Mouse (Mus musculus): ENCODE results near the gene Psma6.
"Not testable (repeated sequence)": the region's sequence is repeated elsewhere in the genome, so short reads cannot be mapped to it uniquely, and the experiment has no call there.

The Psma6 gene

GRCm38 (mm10) chr12:55392733-55393577 is 8.9 kb downstream of the Psma6 start:
- DNase-seq (ENCODE audit: low spot score), result no peak

DNA sequence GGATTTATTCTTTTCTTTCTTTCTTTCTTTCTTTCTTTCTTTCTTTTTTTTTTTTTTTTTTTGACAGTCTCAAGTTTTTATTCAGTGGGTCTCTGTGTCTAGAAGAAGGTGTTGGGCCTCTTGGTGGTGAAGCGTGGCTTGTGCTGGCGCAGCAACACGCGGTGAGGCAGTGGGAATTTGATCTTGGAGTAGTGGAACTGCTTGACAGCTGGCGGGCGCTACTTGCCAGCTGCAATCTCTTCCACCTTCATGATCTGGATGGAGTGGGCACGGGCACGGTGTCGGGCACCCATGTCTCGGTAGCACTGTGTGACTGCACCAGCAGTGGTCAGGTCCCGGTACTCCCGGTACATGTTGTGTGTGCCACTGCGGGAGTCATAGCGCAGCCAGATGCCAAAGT is 11.6 kb downstream of the Psma6 start:
- DNase-seq (ENCODE audit: low spot score), result not testable (repeated sequence)

DNA sequence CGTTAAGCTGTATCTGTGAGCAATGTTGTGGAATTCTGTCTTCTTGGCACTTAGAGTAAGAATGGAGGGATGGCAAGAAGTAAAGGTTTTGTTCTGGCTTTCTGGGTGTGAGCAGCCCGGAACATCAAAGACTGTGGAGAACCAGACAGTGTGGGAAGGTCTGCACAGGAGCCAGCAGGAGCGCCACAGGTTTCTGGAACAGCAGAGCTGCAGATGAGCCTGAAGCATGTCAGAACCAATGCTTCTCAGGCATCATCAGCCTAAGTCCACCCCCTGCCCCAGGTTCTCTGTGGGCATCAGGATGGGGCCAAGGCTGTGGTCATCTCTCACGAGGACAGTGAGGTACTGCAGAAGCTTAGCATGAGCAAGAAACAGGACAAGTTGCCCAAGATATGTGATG is 12.5 kb downstream of the Psma6 start:
- DNase-seq (ENCODE audit: low spot score), result no peak

- DNase-seq (ENCODE audit: low spot score), result no peak
These were observed 13.7 kb downstream of the Psma6 start for GRCm38 (mm10) chr12:55397544-55398239.

- DNase-seq (ENCODE audit: low spot score), result peak; percentile 94
These were observed 14.5 kb downstream of the Psma6 start for GRCm38 (mm10) chr12:55398240-55399127.

DNA sequence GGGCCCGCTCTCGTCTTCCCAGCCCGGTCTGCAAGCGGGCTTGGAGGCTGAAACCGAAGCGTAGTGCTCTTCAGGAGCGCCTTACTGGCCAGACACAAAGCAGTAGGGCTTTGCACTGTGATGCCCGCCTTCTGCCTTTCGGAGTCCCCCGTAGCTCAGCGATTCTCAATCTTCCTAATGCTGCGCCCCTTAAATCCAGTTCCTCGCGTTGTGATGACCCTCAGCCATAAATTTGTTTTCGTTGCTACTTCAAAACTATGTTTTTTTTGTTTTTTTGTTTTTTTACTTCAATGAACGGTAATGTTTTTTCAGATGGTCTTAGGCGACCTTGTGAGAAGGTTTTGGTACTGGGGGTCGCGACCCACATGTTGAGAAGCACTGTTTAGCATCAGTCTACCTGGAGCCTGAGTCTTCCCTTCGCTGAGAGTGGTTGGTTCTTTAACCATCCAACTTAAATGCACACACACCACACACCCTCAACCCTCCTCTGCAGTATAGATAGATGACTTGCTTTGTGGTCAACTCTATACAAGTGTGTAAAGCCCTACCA is 15.2 kb downstream of the Psma6 start:
- DNase-seq (ENCODE audit: low spot score), result no peak

- no peak for DNase-seq (ENCODE audit: low spot score)
These were observed 23.9 kb downstream of the Psma6 start for GRCm38 (mm10) chr12:55407888-55408287.

- DNase-seq (ENCODE audit: low spot score), result no peak
These were observed 31.2 kb downstream of the Psma6 start for GRCm38 (mm10) chr12:55415255-55415654.

- no peak for DNase-seq (ENCODE audit: low spot score)
These were observed 31.7 kb downstream of the Psma6 start for GRCm38 (mm10) chr12:55415762-55416161.

- no peak for DNase-seq (ENCODE audit: low spot score)
These were observed 36.2 kb downstream of the Psma6 start for GRCm38 (mm10) chr12:55420220-55420619.

DNA sequence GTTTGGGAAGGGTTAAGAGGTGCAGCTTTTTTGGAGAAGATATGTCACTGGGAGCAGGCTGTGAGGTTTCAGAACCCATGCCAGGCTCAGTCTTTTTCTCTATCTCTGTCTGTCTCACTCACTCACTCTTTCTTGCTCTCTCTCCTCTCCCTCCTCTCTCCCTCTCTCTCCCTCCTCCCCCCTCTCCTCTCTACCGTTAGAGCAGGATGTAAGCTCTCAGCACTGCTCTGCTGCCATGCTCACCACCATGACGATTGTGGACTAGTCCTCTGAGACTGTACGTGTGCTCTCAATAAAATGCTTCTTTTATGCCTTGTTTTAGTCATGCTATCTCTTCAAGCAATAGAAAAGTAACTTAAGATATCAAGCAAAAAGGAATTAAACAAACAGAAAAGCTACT is 38.0 kb downstream of the Psma6 start:
- no peak for DNase-seq (ENCODE audit: low spot score)

DNA sequence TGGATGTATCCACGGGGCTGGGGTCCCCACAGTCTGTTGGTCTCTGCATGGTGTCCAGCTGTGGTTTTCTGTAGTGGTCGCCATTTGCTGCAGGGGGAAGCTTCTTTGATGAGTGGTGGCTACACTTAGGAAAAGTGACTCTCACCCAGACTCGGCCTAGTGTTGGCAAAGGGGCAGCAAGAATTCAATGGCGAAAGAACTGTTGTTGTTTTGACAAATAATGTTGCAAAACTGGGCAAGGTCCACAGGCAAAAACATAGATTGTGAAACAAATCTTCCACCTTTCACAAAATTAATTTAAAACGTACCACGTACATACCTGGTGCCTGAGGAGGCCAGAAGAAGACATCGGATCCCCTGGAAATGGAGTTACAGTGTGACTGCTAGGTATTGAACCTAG is 42.3 kb downstream of the Psma6 start:
- DNase-seq (ENCODE audit: low spot score), result no peak

DNA sequence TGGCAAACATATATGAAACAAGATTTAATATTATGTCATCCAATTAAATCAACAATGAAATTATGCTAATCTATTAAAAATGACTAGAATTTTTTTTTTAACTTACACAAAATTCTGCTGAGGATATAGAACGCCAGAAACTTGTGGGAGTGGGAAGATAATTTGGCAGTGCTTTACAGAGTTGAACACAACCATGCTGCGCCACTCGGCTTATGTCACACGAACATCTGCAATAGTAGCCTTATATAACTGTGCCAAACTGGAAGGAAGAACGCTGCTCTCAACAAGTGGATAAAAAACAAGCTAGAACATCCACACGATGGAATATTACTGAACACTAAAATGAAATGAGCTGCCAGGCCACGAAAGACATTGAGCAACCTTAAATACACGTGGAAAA is 45.2 kb downstream of the Psma6 start:
- no peak for DNase-seq (ENCODE audit: low spot score)

DNA sequence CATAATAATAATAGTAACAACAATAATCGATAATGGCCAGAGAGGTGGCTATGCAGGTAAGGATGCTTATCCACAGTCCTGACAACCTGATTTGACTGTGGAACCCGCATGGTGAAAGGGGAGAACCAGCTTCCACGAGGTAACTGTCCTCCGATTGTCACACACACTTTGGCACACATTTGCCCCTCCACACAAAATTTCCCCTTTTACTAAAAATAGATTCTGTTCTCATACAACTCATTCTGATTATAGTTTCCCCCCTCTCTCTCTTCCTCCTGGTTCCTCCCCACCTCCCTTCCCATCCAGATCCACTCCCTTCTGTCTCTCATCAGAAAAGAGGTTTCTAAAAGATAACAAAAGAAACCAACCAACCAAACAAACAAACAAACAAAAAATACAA is 45.9 kb downstream of the Psma6 start:
- DNase-seq (ENCODE audit: low spot score), result no peak

- DNase-seq (ENCODE audit: low spot score), result no peak
These were observed 48.4 kb downstream of the Psma6 start for GRCm38 (mm10) chr12:55432284-55432919.

GRCm38 (mm10) chr12:55432920-55433284 is 48.9 kb downstream of the Psma6 start:
- DNase-seq (ENCODE audit: low spot score), result no peak

DNA sequence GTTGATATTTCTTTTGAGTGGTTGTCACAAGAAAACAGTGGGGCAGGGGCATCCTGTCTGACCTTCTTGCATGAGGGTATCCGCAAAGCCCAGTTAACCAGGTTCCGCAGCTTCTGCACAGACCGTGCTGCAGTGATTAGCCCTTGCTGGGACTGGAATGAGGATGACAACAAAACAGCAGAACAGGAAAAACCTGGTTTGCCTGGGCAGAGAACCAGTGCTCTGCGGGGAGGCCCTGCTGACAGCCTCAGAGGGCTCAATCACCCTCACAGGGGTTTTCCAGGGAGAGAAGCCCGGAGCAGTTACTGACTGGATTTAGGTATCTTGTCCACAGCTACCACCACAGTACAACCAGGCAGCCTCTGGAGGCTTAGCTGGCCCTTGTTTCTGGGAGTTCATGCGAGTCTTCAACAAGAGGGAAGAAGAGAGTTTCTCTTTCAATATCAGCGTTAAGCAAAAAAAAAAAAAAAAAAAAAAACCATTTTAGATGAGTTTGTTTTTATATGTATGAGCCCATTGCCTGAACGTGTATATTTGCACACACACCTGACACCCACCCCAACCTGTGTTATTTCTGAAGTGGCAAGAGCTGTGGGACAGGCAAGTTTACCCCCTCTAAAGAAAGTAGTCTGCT is 49.9 kb downstream of the Psma6 start:
- DNase-seq (ENCODE audit: low spot score), result peak; percentile 40

DNA sequence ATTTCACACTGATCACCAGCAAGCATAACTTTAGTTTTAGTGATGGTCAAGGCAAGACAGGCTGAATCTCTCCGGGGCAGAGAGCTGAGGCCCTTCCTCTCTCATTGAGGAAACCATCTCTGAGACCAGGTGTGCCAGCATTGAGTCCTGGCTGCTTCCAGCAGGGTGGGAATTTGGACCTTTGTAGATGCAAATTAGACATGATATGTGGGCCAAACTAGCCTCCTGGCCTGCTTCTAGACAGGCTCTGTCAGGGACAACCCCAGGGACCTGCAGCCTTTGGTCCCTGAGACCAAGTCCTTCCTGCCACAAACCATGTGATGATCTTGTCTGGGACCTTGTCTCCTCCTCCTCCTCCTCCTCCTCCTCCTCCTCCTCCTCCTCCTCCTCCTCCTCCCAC is 51.1 kb downstream of the Psma6 start:
- no peak for DNase-seq (ENCODE audit: low spot score)

DNA sequence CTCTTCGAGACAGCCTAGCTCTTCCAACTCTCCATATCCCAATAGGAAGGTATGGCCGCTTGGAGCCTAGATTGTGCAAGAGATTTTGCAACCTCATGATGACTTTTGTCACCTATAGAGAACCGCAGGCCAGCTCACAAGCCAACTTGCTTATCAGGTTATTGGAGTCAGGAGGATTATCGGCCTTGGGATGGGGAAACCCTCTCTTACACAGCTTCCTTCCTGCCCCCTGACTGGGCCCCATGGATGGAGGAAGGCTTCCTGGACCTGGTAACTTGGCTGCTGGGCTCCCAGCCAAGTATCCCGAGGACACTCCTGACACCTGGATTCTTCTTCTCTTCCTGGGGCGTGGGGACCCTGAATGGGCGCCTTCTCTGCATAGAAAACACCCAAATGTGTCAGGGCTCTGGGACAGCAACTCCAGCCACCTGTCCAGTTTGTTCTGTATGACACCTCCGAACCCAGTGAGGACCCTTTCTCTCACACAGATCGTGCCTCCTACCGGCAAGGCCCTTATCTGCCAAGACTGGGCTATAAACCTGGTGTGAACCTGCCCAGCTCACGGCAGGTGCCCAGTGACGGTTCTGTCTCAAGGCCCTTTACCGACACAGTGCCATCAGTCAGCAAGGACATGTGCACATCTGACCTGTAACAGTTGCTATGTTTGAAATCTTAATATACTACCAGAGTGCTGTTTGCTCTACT is 53.3 kb downstream of the Psma6 start:
- DNase-seq (ENCODE audit: low spot score), result no peak

DNA sequence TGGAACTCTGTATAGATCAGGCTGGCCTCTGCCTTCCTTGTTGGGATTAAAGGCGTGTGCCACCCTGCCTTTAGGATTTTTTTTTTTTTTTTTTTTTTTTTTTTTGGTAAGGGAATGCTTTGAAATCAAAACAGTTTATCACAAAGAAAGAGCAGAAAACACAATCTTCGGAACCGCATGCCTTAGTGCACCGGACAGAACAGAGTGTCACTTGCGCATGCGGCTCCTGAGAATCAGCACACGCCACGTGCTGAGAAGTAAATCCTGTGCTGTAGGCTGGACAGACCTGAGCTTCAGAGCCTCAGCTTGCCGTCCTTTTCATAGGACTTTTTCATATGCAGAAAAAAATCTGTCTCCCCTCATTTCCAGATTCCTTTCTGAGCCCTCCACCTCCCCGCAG is 54.0 kb downstream of the Psma6 start:
- no peak for DNase-seq (ENCODE audit: low spot score)

Data from lung, postnatal 25 days (tissue).